Mouse (Mus musculus): Measurements from ENCODE around the gene Sez6.

GRCm38 (mm10) chr11:77916741-77917140, 13.9 kb upstream of the Sez6 start:
- TF ChIP-seq POLR2A (IDR thresholded peaks at IDR 0.05; ENCODE audit: extremely low read depth, insufficient read depth, low read length) (no peak), CTCF (IDR thresholded peaks at IDR 0.05; ENCODE audit: low read depth, low read length) (no peak)

All from liver, adult 2 months (tissue).